Mouse (Mus musculus) c-Kit-positive CD71-positive TER-119-negative erythroid progenitor cells, embryonic 14.5 days (primary cell): ENCODE results near the gene Qsox2.

ENCODE experiments used
- DNase-seq: peaks from one replicate; pipeline ENCODE4 v3.0.0-alpha.2; 2013; ENCODE audit warnings: low read depth

Qsox2 gene

DNA sequence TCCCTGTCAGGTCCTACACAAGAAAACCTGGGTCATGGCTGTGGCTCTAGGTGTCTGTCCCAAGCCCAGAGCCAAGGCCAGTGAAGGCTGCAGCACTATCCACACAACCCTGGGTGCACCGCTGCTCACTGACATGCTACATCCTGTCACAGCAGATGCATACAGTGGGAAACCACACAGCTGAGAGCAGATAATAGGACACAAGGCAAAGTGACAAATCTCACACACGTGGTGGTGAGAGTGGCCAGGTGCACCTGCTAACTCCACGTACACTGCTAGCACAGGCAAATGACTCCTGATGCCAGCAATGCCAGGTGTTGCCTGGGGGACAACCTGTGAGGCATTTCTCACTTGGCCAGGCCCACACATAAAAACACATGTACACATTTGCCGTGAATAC is 12.1 kb downstream of the Qsox2 start:
- DNase-seq: no peak

- DNase-seq: no peak
Measured at GRCm38 (mm10) chr2:26223961-26224360, 13.4 kb downstream of the Qsox2 start.

GRCm38 (mm10) chr2:26214526-26214925 is 22.8 kb downstream of the Qsox2 start:
- no peak for DNase-seq

DNA sequence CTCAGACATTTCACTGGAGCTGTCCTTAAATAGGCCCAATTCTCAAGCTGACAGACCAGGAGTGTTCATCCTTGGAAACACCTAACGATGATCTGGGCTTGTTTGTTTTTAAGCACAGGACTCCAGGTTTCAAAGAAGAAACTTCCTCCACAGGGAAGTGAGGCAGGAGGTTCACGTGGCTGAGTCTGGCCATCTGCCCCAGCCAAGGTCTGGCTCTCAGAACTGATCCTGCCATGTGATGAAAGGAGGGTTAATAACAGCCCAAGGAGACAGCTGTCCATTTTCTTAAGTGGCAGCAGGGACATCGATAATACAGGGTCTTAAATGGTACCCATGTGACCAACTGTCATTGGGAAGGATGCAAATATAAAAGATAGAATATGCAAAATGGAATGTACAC is 27.8 kb downstream of the Qsox2 start:
- no peak for DNase-seq

DNA sequence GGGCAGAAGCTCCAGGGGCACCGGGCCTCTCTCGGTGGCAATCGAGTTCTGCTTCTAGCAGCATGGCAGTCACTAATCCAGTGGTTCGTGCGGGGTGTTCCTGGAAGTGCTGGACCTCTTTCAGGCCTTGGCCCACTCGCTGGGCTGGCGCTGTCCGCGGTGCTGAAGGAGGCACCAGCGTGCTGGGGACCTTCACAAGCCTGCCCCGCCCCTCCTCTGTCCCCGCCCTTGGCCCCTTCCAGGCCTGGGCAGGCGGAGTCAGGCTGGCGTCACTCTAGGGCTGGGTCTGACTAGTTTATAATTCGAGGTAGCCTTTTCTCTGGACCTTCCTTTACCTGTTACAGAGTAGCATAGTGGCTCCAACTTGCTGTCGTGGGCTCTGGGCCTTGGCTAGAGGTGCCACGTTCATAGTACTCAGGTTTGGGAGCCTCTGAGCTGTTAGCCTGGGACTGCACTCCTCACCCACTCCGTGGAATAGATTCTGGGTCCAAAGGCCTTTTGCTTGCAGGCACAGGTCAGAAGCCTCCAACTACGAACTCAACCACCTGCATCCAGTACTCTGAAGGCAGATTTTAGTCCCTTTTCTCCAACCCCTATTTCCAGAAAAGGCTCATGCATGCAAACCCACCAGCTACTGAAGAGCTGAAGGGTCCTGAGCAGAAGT is 29.1 kb downstream of the Qsox2 start, which contains the start of gene Lhx3:
Gene Lhx3 (minus strand): TSS at position 164 of the 664 bp plus-strand sequence.
- peak; percentile 86 for DNase-seq

DNA sequence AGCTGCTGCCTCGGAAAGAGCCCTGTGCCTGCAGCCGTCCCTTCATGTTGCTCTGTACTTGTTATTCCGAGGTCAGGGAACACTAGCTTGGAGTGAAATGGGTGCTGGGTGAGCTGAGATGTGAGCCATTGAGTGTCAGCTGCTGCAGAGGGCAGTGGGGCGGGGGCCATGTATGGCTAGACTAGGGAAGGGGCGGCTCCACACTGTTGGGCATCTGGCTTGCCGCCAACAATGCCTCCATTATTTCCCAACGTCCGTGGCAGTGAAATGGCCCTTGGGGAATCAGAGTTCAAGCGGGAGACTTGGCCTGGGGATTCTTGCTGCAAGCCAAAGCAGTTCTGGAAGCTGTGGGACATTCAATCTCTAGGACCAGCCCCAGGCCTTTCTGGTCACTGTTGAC is 29.8 kb downstream of the Qsox2 start:
- no peak for DNase-seq

DNA sequence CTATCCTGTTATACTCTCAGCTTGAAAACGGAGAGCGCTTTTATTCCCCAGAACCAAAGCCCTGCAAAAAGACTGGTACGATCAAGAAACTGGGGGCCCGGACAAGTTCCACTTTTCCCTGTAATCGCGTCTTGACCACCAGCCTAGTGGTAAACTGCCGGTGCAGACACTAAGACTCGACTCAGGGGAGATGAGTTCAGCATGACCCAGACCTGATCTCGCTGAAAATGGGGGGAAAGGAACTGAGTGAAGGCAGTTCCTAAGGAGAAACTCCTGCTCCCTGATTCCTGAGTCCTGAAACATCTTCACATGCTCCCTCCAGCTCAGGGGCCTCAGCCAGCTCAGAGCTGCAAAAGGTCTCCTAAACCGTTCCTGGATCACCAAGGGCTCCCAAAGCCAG is 31.6 kb downstream of the Qsox2 start:
- no peak for DNase-seq

DNA sequence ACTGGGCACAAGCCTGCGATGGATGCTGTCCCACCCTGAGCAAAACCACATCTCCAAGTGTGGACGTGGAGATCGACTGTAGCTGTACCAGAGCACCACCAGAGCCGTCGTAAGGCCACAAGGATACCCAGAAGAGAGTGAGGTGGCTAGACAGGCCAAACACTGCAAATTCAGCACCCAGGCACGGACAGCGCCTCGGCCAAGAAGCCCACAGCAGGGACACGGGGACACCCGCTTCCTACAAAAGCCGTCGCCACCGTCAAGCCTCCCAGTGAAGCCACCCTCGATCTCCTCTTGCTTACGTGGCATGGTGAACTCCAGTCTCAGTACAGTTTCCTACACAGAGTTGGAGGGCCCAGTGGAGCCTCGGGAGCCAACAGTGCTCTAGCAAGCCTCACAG is 32.2 kb downstream of the Qsox2 start:
- DNase-seq: peak; percentile 40

DNA sequence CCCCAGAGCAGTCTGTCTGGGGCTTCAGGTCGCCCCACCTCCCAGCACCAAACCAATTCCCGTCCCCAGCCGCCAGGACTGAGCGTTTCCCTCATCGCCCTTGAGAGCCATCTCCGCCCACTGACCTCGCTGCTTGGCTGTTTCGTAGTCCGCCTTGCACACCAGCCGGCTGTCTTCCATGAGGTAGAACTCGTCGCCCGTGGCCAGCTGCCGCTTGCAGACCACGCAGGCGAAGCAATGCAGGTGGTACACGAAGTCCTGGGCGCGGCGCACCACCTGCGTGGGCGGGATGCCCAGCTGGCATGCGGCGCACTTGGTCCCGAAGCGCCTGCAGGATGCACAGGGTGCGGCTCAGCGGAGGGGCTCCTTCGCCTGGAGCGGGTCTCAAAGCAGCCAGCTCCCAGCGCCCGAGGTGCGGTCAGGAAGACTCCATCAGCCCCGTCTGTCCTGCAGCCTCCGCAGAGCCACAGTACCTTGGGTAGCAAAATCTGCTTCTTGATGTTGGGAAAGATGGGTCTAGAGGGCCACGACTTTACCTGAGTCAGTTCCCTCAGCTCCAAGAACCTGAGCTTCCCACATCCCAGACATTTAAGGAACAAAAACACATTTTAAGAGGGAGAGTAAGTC is 34.4 kb downstream of the Qsox2 start:
- no peak for DNase-seq

- DNase-seq: no peak
Measured at GRCm38 (mm10) chr2:26201926-26202848, 35.1 kb downstream of the Qsox2 start.

GRCm38 (mm10) chr2:26198488-26198887 is 38.8 kb downstream of the Qsox2 start:
- DNase-seq: no peak

- no peak for DNase-seq
Measured at GRCm38 (mm10) chr2:26194552-26195339, 42.6 kb downstream of the Qsox2 start.

DNA sequence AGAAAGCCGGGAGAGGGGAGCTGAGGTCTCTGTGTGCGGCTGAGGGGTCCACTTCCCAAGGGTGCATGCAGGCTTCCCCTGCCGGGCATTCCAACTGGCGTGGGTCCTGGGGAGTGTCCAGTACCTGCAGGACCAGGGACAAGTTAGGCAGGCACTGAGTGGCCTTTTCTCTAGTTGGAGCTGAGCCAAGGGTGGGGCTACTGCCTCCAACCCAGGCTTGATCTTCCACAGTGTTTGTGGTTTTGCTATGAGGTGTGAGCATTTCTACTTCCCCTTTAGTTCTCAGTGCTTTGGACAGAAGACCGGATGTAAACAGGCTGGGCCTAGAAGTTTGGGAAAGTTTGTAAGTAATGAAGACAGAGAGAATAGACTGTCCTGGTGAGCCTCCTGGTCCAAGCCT is 48.8 kb downstream of the Qsox2 start:
- DNase-seq: no peak

- DNase-seq: no peak
Measured at GRCm38 (mm10) chr2:26184352-26184751, 53.0 kb downstream of the Qsox2 start.

DNA sequence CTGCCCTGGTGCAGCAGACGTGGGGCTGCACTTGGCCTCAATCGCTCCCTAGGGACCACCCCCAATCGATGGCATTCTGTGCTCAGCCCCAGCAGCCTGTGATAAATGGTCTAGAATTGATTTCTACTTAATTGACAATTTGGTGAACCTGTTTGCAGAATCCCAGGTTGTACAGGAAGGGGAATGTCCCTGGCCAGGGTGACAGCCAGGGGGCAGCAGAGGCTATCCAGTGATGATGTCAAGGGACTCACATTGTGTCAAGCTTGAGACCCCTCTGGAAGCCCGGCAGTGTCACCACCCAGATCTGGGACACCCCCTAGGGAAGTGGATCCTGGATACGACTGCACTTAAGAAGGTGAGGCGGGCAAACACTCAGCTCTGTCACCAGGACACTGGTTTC is 54.7 kb downstream of the Qsox2 start:
- no peak for DNase-seq

DNA sequence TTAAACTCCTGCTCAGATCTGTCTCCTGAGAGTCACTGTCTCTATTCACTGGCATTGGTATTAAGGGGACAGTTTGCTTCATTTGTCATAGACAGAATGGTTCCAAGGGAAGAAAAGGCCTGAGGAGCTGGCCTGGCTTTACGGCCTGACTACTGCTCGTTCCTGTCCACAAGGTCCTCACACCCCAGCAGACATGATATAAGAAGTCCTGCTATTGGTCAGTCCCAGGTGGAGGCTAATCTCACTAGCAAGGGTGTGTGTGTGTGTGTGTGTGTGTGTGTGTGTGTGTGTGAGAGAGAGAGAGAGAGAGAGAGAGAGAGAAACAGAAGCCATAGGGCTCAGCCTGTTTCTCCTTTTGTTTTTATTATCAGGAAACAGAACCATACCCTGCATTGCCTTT is 60.1 kb downstream of the Qsox2 start:
- no peak for DNase-seq

DNA sequence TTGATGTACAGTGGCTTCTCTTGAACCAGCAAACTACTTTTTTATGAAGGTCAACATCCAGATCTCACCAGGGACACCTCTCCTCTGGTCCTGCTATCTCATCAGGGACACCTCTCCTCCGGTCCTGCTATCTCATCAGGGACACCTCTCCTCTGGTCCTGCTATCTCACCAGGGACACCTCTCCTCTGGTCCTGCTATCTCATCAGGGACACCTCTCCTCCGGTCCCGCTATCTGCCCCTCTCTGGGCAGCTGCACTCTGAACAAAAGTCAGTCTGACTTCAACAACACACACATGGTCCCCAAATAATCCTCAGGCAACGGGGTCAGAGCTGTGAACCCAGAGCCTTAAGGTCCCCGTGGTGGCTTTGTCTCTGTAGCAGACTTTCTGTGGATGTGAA is 60.6 kb downstream of the Qsox2 start:
- DNase-seq: no peak

GRCm38 (mm10) chr2:26175191-26175590 is 62.1 kb downstream of the Qsox2 start:
- DNase-seq: no peak

DNA sequence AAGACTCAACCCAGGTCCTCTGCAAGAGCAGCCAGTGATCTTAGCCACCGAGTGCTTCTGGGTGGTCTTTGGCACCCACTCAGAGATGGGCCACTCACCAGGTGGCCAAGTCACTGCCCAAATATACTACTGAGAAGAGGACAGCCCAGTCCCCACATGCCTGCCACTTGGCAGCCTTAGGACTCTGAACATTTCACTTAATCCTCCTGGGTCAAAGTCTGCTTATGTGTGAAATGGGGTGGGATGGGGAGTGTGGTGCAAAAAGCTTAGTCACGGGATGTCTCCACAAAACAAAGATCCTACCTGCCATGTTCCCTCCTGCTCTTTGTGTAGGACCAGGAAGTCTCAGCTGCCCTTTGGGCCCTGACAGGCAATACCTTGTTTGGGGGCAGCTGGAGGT is 65.2 kb downstream of the Qsox2 start:
- DNase-seq: no peak

DNA sequence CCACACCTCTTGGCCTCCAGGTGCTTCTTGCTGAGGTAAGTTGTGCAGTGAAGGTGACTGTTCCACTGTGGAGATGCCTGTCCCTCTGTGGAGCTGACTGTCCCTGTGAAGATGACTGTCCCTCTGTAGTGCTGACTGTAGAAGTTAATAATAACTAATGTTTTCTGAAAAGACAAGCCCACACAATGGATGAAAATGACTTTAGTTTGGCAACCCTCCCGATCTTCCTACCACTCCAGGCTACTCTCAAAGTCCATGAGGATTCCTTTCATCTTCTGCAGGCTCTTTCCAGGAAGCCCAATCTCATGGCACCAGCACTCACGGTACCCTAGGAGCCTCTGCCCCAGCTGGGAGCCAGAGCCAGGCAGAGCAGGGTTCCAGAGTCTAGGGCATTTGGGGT is 66.9 kb downstream of the Qsox2 start:
- no peak for DNase-seq

GRCm38 (mm10) chr2:26168843-26169579 is 68.3 kb downstream of the Qsox2 start:
- no peak for DNase-seq
